Mouse (Mus musculus) intestine, embryonic 16.5 days (tissue): Measurements from ENCODE around the gene Twf2. TPM values are rescaled to one million over a fixed set of nuclear protein-coding genes. Genes with fewer than 3 reads are reported as not detected.

Experiments used
- ATAC-seq: fragments of 200-750 bp; cut with Nextera tagmentation; 2 replicates; pipeline ENCODE4 v1.8.0; 2017; ENCODE audit warnings: moderate TSS enrichment, moderate library complexity
- H3K27ac ChIP-seq: fragments of 300-500 bp; sonication (generic); 2 replicates; pipeline ENCODE4 v1.5.1; 2014; ENCODE audit warnings: mild to moderate bottlenecking, low read length
- H3K27me3 ChIP-seq: fragments of 300-500 bp; sonication (generic); replicated peaks from 2 replicates; pipeline ENCODE4 v1.6.1; 2014; ENCODE audit warnings: low read length, control low read depth, mixed read lengths; ENCODE audit not compliant: control insufficient read depth, insufficient read depth
- H3K36me3 ChIP-seq: fragments of 300-500 bp; sonication (generic); 2 replicates; pipeline ENCODE4 v1.6.1; 2014; ENCODE audit warnings: low read length, control low read depth; ENCODE audit not compliant: control insufficient read depth, insufficient read depth
- H3K4me1 ChIP-seq: fragments of 300-500 bp; sonication (generic); 2 replicates; pipeline ENCODE4 v1.6.1; 2014; ENCODE audit warnings: low read length, control low read depth, mixed read lengths; ENCODE audit not compliant: control insufficient read depth, insufficient read depth
- H3K4me2 ChIP-seq: fragments of 300-500 bp; sonication (generic); 2 replicates; pipeline ENCODE4 v1.6.1; 2014; ENCODE audit warnings: low read depth, low read length, control low read depth
- H3K4me3 ChIP-seq: fragments of 300-500 bp; sonication (generic); 2 replicates; pipeline ENCODE4 v1.5.1; 2014; ENCODE audit warnings: mild to moderate bottlenecking, low read length
- H3K9ac ChIP-seq: fragments of 300-500 bp; sonication (generic); 2 replicates; pipeline ENCODE4 v1.6.1; 2014; ENCODE audit warnings: low read depth, low read length
- H3K9me3 ChIP-seq: fragments of 300-500 bp; sonication (generic); 2 replicates; pipeline ENCODE4 v1.6.1; 2016; ENCODE audit warnings: low read length, control low read depth; ENCODE audit not compliant: control insufficient read depth
- WGBS: fragments of 180-500 bp; shearing (Covaris S2); extraction: QIAGEN DNeasy Blood & Tissue Kit; methylation state at CpG from one replicate; pipeline ENCODE4 v1.1.7; 2014; 5-methylcytosine and 5-hydroxymethylcytosine counted together
- polyA plus RNA-seq: library from polyadenylated mRNA; unstranded; fragments of >200 nt; fragmentation: Nextera tagmentation; extraction: Ambion mirVana; gene quantifications from 2 replicates; pipeline ENCODE4 v1.2.1, GENCODE M21; 2015

The Twf2 gene
- polyA plus RNA-seq, 1 experiment from 2014 or later = 48.6 TPM

DNA sequence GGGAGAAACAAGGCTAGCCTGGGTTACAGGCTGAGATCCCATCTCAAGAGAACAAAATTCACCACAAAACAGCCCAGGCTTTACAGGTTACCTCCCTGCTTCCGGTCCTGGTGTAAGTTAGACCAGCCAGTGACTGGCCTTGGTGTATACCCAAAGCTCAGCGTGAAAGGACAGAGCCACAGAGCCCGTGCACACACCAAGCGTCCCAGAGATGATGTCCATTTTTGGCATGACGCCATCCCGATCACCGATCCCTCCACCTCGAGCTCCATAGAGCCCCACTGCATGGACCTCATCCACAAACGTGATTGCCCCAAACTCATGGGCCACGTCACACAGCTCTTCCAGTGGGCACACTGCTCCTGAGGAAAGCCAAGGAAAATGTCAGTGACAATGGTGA is 35.0 kb downstream of the Twf2 start:
- ATAC-seq = no peak
- Histone ChIP-seq H3K4me2 (no peak overlapping the region), H3K9ac (no peak overlapping the region), H3K9me3 (no peaks in the 10 kb centered on the region), H3K27ac (no peak overlapping the region), H3K4me1 (no peaks in the 10 kb centered on the region), H3K36me3 (peaks cover 27% of the 10 kb centered on the region), H3K4me3 (no peak overlapping the region), H3K27me3 (no peaks in the 10 kb centered on the region)
- whole genome bisulfite sequencing = 96% methylated on average over 10 of the region's 10 CpGs

DNA sequence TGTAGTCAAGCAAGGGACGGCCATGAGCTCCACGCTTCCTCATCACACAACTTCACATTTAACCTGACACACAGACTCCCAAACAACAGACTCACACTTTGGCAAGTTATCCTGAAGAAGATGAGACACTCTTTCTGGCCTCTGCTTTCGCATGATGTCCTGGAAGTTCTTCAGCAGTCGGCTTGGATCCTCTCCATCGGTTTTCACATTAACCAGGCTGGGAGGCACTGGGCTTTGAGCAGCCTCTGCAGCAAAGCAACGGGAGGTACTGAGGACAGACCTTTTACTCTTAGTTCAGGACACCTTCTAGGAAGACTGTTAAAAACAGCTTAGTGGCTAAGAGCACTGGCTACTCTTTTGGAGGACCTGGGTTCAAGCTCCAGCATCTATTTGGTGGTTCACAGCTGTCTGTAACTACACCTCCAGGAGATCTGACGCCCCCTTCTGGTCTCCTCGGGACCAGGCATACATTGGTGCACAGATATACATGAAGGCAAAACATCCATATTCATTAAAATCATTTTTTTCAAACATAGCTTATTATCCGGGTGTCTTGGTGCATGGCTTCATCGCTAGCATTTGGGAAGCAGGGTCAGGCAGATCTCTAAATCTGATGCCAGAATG is 38.7 kb downstream of the Twf2 start:
- Histone ChIP-seq H3K27me3 (no peaks in the 10 kb centered on the region), H3K4me3 (no peak overlapping the region), H3K4me1 (peaks cover 12% of the 10 kb centered on the region), H3K27ac (no peak overlapping the region), H3K4me2 (no peak overlapping the region), H3K9me3 (no peaks in the 10 kb centered on the region), H3K36me3 (peaks cover 15% of the 10 kb centered on the region), H3K9ac (no peak overlapping the region)
- WGBS = 87% methylated on average over 10 of the region's 10 CpGs
- no peak for ATAC-seq

DNA sequence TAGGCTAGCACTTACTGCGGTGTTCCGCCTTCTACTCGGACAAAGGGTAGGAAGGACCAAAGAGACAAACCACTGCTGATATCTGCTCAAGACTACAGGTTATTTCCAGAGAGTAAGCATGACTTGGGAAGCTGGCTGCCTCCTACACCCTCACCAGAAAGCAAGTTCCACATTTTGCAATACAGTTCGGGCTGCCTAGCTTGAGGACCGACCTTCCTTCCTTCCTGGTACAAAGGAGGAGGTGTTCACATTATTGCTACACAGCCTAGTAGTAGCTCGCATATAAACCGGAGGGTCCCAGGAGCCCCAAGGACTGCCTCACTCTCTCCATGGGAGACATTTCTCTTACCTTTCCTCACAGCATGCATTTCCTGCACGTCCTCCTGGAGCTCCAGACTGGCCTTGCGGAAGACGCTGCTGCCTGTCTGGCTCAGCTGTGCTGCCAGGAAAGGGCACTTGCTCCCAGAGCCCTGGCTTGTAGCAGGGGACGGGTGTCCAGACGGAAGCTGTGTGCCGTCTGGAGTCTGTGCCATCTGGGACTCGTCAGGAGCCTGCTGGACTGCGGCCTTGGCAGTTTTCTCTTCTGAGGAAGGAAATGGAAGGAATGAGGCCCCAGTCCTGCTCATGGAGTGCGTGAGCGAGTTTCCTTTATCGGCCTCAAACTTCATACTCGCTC is 40.0 kb downstream of the Twf2 start:
- Histone ChIP-seq H3K27ac (peak overlapping the region; percentile 53), H3K27me3 (no peaks in the 10 kb centered on the region), H3K4me2 (no peak overlapping the region), H3K9me3 (no peaks in the 10 kb centered on the region), H3K4me1 (peaks cover 16% of the 10 kb centered on the region), H3K9ac (0 out of 2 replicates have a peak overlapping the region, but pooled peaks have one; percentile 3), H3K36me3 (peaks cover 12% of the 10 kb centered on the region), H3K4me3 (no peak overlapping the region)
- 54% methylated on average over 19 of the region's 19 CpGs for WGBS
- ATAC-seq = peak; percentile 13; the same call in 1 of the 2 replicates

DNA sequence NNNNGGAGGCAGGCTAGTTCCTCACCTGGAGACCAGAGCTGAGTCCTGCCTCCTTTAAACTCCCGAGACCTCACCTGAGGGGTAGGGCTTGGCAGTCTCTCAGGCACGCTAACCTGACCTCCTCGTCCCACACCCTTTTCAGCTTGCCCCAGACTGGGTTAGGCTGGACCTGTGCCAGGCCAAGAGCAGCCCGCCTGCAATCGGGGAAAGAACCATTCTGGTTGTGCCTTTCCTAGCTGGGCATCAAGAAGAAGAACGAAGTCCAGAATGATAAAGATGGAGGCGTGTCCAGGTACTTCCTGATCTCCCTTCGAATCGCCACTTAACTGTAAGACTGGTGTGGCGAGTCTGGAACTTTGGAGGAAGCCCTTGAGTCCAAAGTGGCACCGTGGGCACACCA is 46.6 kb downstream of the Twf2 start:
- ATAC-seq = peak; percentile 63

DNA sequence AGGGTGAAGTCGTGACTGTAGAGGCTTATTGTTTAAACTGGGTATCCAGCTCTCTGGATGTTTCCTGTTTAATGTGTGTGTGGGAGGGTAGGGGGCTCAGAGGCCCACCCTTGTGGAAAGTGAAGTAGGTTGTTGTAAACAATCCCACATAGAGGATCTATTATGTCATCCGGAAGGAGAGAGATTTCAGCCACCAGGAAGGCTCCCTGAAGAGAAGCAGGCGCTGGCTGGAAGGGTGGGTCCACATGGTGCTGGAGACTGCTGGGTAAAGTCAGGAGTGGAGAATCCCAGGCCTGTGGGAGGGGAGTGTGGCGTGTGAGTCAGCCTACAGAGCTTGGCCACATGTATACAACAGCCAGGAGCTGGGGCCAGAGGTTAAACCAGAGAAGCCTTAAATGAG is 47.3 kb downstream of the Twf2 start:
- Histone ChIP-seq H3K4me1 (peaks cover 42% of the 10 kb centered on the region), H3K36me3 (no peaks in the 10 kb centered on the region), H3K9ac (peak overlapping the region; percentile 36; the same call in 1 of the 2 replicates), H3K9me3 (no peaks in the 10 kb centered on the region), H3K4me2 (no peak overlapping the region), H3K27ac (peak overlapping the region; percentile 87), H3K27me3 (no peaks in the 10 kb centered on the region), H3K4me3 (no peak overlapping the region)
- WGBS = 30% methylated on average over 4 of the region's 4 CpGs
- peak; percentile 77 for ATAC-seq

More for the DNA sequence above, 46.6 kb downstream of the Twf2 start:
- no peak overlapping the region for H3K4me3 ChIP-seq
- H3K4me1 ChIP-seq = peaks cover 42% of the 10 kb centered on the region
- WGBS = 55% methylated on average over 11 of the region's 11 CpGs
- H3K4me2 ChIP-seq = no peak overlapping the region
- H3K9me3 ChIP-seq = no peaks in the 10 kb centered on the region
- H3K9ac ChIP-seq = peak overlapping the region; percentile 36; the same call in 1 of the 2 replicates
- H3K27me3 ChIP-seq = no peaks in the 10 kb centered on the region
- H3K36me3 ChIP-seq = no peaks in the 10 kb centered on the region
- H3K27ac ChIP-seq = peak overlapping the region; percentile 87

DNA sequence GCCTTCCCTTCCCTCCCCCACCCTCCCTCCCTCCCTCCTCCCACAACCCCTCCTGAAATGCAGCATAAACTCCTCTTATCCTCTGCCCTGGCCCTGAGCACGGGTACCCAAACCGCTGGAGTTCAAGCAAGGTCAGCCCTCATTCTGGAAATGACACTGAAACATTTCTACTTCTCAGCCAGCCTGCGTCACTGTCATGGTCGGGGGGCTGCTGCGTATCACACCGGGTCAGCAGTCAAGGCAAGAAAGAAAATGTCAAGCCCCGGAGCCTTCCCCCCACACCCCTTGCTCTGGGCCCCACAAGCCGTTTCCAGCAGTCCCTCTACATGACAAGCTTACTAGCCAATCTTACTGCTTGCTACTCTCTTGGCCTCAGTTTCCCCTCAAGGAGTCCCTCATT is 48.2 kb downstream of the Twf2 start:
- Histone ChIP-seq H3K4me3 (no peak overlapping the region), H3K4me2 (no peak overlapping the region), H3K9ac (0 out of 2 replicates have a peak overlapping the region, but pooled peaks have one; percentile 21), H3K36me3 (no peaks in the 10 kb centered on the region), H3K27ac (peak overlapping the region; percentile 87; the same call in 1 of the 2 replicates), H3K9me3 (no peaks in the 10 kb centered on the region), H3K27me3 (no peaks in the 10 kb centered on the region), H3K4me1 (peaks cover 41% of the 10 kb centered on the region)
- 44% methylated on average over 8 of the region's 8 CpGs for WGBS
- no peak for ATAC-seq

- Histone ChIP-seq H3K4me2 (no peak overlapping the region), H3K9ac (no peak overlapping the region), H3K4me3 (no peak overlapping the region), H3K36me3 (no peaks in the 10 kb centered on the region), H3K9me3 (no peaks in the 10 kb centered on the region), H3K4me1 (peaks cover 22% of the 10 kb centered on the region), H3K27me3 (no peaks in the 10 kb centered on the region), H3K27ac (no peak overlapping the region)
- no peak for ATAC-seq
- WGBS = 74% methylated on average over 2 of the region's 2 CpGs
Measured at GRCm38 (mm10) chr9:106254001-106254400, 51.1 kb downstream of the Twf2 start.

GRCm38 (mm10) chr9:106258412-106258811 is 55.5 kb downstream of the Twf2 start:
- no peaks in the 10 kb centered on the region for H3K27me3 ChIP-seq
- H3K36me3 ChIP-seq = no peaks in the 10 kb centered on the region
- H3K9ac ChIP-seq = no peak overlapping the region
- ATAC-seq = no peak
- H3K4me2 ChIP-seq = no peak overlapping the region
- no peak overlapping the region for H3K4me3 ChIP-seq
- H3K4me1 ChIP-seq = no peaks in the 10 kb centered on the region
- H3K27ac ChIP-seq = no peak overlapping the region
- H3K9me3 ChIP-seq = no peaks in the 10 kb centered on the region
- 85% methylated on average over 4 of the region's 4 CpGs for WGBS

GRCm38 (mm10) chr9:106258990-106259389 is 56.1 kb downstream of the Twf2 start:
- no peak overlapping the region for H3K9ac ChIP-seq
- H3K9me3 ChIP-seq = no peaks in the 10 kb centered on the region
- 61% methylated on average over 5 of the region's 5 CpGs for WGBS

More at GRCm38 (mm10) chr9:106258990-106259389, 56.1 kb downstream of the Twf2 start:
- H3K36me3 ChIP-seq = no peaks in the 10 kb centered on the region
- ATAC-seq = no peak
- no peaks in the 10 kb centered on the region for H3K27me3 ChIP-seq
- no peak overlapping the region for H3K27ac ChIP-seq
- H3K4me2 ChIP-seq = no peak overlapping the region
- H3K4me1 ChIP-seq = no peaks in the 10 kb centered on the region
- no peak overlapping the region for H3K4me3 ChIP-seq
